ENCODE assay signal across 31 mouse cellular contexts in the genomic region with DNA sequence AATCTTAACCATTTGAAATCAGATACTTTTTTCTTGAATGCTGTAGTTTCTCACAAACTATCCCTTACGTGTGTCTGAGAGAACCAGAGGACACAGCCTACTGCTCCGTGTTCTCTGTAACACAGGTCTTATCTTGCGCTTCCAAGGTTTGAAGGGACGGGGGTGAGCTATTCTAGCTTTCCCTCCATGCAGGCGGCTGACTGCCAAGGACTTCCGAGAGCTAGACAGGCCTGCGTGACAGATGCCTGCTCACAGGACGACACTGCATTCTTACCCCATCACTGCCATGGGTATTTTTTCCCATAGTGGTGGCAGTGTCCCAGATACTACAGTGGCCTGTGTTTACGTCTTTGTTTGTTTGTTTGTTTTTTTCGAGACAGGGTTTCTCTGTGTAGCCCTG. TPM values are rescaled to one million over a fixed set of nuclear protein-coding genes. Genes with fewer than 3 reads are reported as not detected.
DNase-seq lines count a peak whose midpoint lies in the region; ATAC-seq lines count a peak whose summit lies in the region.
"Had no signal": no experiment of that assay in that cellular context is flagged by ENCODE, and none has a peak within 500 bp of the region (broad histone marks: within the 10 kb centered on the region; RNA-seq: fewer than 3 reads in every experiment).

No protein-coding gene starts in this region.

- no peaks in the 10 kb centered on the region for H3K4me1 ChIP-seq in heart, embryonic 10.5 days
- H3K4me1 ChIP-seq in heart, embryonic 15.5 days (replicated peaks), result peaks cover 3% of the 10 kb centered on the region; the same call in 1 of the 2 replicates
- H3K4me1 ChIP-seq in liver, embryonic 12.5 days, result 0 out of 2 replicates have a peak, but pooled peaks cover 8% of the 10 kb centered on the region
- H3K4me1 ChIP-seq: forebrain, embryonic 12.5 days; hindbrain, embryonic 12.5 days; lung, embryonic 15.5 days had no signal

- no peak overlapping the region for H3K4me3 ChIP-seq in heart, embryonic 10.5 days
- no peak overlapping the region for H3K4me3 ChIP-seq in heart, embryonic 15.5 days
- H3K4me3 ChIP-seq in liver, embryonic 12.5 days, result no peak overlapping the region
- H3K4me3 ChIP-seq: forebrain, embryonic 12.5 days; gastrocnemius, adult 2 months; hindbrain, embryonic 12.5 days; left cerebral cortex, adult 2 months; lung, embryonic 15.5 days had no signal

- 72% methylated on average over 10 of the region's 10 CpGs for WGBS in heart, embryonic 10.5 days
- 57% methylated on average over 10 of the region's 10 CpGs for WGBS in heart, embryonic 15.5 days
- 83% methylated on average over 10 of the region's 10 CpGs for WGBS in liver, embryonic 12.5 days (ENCODE audit: insufficient replicate concordance)

- ATAC-seq in heart, embryonic 15.5 days (replicated peaks; ENCODE audit: insufficient number of reproducible peaks, insufficient read depth, low FRiP score, low read depth), result peak; percentile 89
- no peak for ATAC-seq in liver, embryonic 12.5 days

- no peak overlapping the region for H3K4me2 ChIP-seq in heart, embryonic 15.5 days
- no peak overlapping the region for H3K4me2 ChIP-seq in liver, embryonic 12.5 days
- H3K4me2 ChIP-seq: forebrain, embryonic 12.5 days; hindbrain, embryonic 12.5 days; lung, embryonic 15.5 days had no signal

- H3K27me3 ChIP-seq in heart, embryonic 10.5 days (ENCODE audit: insufficient read depth, poor library complexity, severe bottlenecking), result no peaks in the 10 kb centered on the region
- H3K27me3 ChIP-seq in heart, embryonic 15.5 days, result no peaks in the 10 kb centered on the region
- no peaks in the 10 kb centered on the region for H3K27me3 ChIP-seq in liver, embryonic 12.5 days (replicated peaks)
- H3K27me3 ChIP-seq: forebrain, embryonic 12.5 days; hindbrain, embryonic 12.5 days; lung, embryonic 15.5 days had no signal

- no peaks in the 10 kb centered on the region for H3K9me3 ChIP-seq in heart, embryonic 10.5 days
- no peaks in the 10 kb centered on the region for H3K9me3 ChIP-seq in heart, embryonic 15.5 days (replicated peaks)
- no peaks in the 10 kb centered on the region for H3K9me3 ChIP-seq in liver, embryonic 12.5 days (replicated peaks)
- H3K9me3 ChIP-seq: forebrain, embryonic 12.5 days; hindbrain, embryonic 12.5 days; lung, embryonic 15.5 days had no signal

- H3K9ac ChIP-seq in heart, embryonic 15.5 days, result no peak overlapping the region
- H3K9ac ChIP-seq in liver, embryonic 12.5 days, result no peak overlapping the region
- H3K9ac ChIP-seq: forebrain, embryonic 12.5 days; hindbrain, embryonic 12.5 days; liver, embryonic 14.5 days; lung, embryonic 15.5 days had no signal

- H3K36me3 ChIP-seq in heart, embryonic 10.5 days, result peaks cover 100% of the 10 kb centered on the region
- peaks cover 88% of the 10 kb centered on the region for H3K36me3 ChIP-seq in heart, embryonic 15.5 days
- peaks cover 100% of the 10 kb centered on the region for H3K36me3 ChIP-seq in liver, embryonic 12.5 days

- peak; percentile 55 to 59 for DNase-seq in heart, adult 18-20 months
- no peak for DNase-seq in heart, embryonic 10.5 days (ENCODE audit: low spot score)
- peak; percentile 31 for DNase-seq in heart, adult 8-10 months (ENCODE audit: low spot score)
- DNase-seq in heart, postnatal 4 days, result peak; percentile 53
- DNase-seq in ovary, adult 18-20 months (ENCODE audit: low spot score), result no peak
- no peak for DNase-seq in embryo, embryonic 10 days (ENCODE audit: low spot score)
- DNase-seq: cerebellum, adult 9-10 months; gastrocnemius, adult 2 months; kidney, adult 18-20 months; layer of hippocampus, adult 9-11 months; lung, postnatal 36 days; midbrain, embryonic 14.5 days; retina, postnatal 1 day; thymus, postnatal 14 days had no signal

- no peak overlapping the region for H3K27ac ChIP-seq in heart, embryonic 10.5 days
- H3K27ac ChIP-seq in heart, embryonic 15.5 days, result peak overlapping the region; percentile 85
- no peak overlapping the region for H3K27ac ChIP-seq in liver, embryonic 12.5 days
- H3K27ac ChIP-seq: forebrain, embryonic 12.5 days; gastrocnemius, adult 2 months; hindbrain, embryonic 12.5 days; left cerebral cortex, adult 2 months; liver, embryonic 14.5 days; lung, embryonic 15.5 days had no signal

RNA-seq across cellular contexts. Expression of gene Prph2, which starts 50.0 kb away (rescaled TPM):
- total RNA-seq in heart, adult 18-20 months (2021), result not detected
- not detected in 2 replicates for polyA plus RNA-seq in heart, embryonic 10.5 days (2016; fragmentation: Nextera tagmentation; extraction: Ambion mirVana)
- total RNA-seq in heart, adult 8-10 months (2022), result not detected
- polyA plus RNA-seq in heart, embryonic 15.5 days (2015; fragmentation: Nextera tagmentation; extraction: Ambion mirVana), result not detected in 2 replicates
- total RNA-seq in heart, postnatal 4 days (2021), result not detected
- not detected in 2 replicates for polyA plus RNA-seq in liver, embryonic 12.5 days (2016; fragmentation: Nextera tagmentation; extraction: Ambion mirVana)
- total RNA-seq: common myeloid progenitor, adult 5-6 weeks; gastrocnemius, adult 2 months; gastrocnemius, postnatal 4 days; left cerebral cortex, adult 2 months; left cerebral cortex, postnatal 36 days; megakaryocyte-erythroid progenitor cell, adult 5-6 weeks; MEL had no signal
- polyA plus RNA-seq: embryonic facial prominence, embryonic 11.5 days; forebrain, embryonic 12.5 days; hindbrain, embryonic 12.5 days; large intestine, adult 2 months; limb, embryonic 14.5 days; liver, embryonic 14.5 days; lung, embryonic 15.5 days; midbrain, embryonic 14.5 days; neural tube, embryonic 11.5 days; spleen, adult 2 months had no signal

RNA-seq across cellular contexts. Expression of gene Ubr2, which starts 50.1 kb away (rescaled TPM):
- 10 to 100 TPM; 68.8 to 77.6 TPM for total RNA-seq in heart, adult 18-20 months (2021)
- polyA plus RNA-seq in heart, embryonic 10.5 days (2016; fragmentation: Nextera tagmentation; extraction: Ambion mirVana), result 17.2 and 17.7 TPM in 2 replicates
- total RNA-seq in heart, adult 8-10 months (2022), result 10 to 100 TPM; 78.8 to 87.7 (median 82.8) TPM
- 14.4 and 16.7 TPM in 2 replicates for polyA plus RNA-seq in heart, embryonic 15.5 days (2015; fragmentation: Nextera tagmentation; extraction: Ambion mirVana)
- total RNA-seq in heart, postnatal 4 days (2021), result 10 to 100 TPM; 44.9 to 49.5 TPM
- 15.6 and 16.1 TPM in 2 replicates for polyA plus RNA-seq in liver, embryonic 12.5 days (2016; fragmentation: Nextera tagmentation; extraction: Ambion mirVana)

Comparison
In these comparisons a context has a peak if more than half of its experiments do, and no peak if none do; other contexts are left out.
1. DNase-seq: peak in heart, adult 18-20 months (2 of 2), heart, adult 8-10 months (single experiment) and heart, postnatal 4 days (single experiment); none in heart, embryonic 10.5 days (single experiment), ovary, adult 18-20 months (single experiment) and embryo, embryonic 10 days (single experiment).